Mouse (Mus musculus): ENCODE measurements at regions not wholly inside any gene's neighbourhood (a gene's known extent, or its start where the extent isn't known, plus 50 kb on each side); places are given as distances from the start of the nearest gene placed in this dataset.

DNA sequence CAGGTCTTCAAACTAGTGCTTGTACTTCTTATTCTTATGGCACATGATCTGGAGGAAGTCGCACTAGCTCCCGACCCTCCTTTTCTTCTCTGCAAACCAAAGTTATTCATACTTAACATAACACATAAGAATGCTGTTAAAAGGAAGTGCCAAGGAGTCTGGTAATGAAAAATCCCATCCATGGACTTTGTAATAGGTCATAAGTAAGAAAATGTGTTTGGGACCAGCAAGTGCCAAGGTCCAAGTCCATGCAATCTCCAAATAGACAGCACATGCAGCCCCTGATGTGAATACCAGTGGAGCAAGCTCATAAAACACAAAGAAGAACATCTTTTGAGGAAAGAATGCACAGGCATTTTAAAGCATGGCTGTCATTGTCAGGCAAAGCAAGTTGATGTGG is 481.4 kb downstream of the Nuf2 start:
- no peak for DNase-seq

DNA sequence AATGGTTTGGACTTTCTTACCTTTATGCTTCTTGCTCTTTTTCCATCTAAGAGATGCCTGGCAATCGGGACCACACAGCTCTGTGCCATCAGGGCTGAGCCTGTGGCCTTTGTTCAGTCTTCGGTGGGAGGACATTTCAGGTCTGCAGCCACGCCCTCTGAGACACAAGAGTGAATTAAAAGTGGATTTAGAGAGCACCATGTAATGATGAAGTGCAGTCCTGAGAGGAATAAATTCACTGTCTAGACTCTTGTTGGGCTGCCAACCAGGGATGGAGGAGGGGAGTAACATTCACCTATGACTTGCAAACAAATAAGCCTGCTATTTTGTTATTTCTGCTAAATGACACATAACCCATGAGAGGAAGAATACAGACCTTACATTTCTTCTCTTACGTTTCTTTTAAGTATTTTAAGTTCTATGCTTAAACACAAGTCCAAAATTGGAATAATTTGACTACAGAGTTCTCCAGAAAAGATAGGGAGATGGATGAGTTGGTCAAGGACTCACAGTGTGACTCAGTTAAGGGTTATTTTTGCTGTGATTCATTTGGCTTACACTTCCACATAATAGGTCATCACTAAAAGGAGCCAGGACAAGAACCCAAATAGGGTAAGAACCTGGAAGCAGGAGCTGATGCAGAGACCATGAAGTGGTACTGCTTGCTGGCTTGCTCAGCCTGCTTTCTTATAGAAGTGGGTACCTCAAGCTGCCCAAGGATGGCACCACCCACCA is 484.3 kb downstream of the Nuf2 start:
- DNase-seq, result no peak

- DNase-seq, result no peak
Measured at GRCm38 (mm10) chr1:169033517-169033916, 497.7 kb downstream of the Nuf2 start.

DNA sequence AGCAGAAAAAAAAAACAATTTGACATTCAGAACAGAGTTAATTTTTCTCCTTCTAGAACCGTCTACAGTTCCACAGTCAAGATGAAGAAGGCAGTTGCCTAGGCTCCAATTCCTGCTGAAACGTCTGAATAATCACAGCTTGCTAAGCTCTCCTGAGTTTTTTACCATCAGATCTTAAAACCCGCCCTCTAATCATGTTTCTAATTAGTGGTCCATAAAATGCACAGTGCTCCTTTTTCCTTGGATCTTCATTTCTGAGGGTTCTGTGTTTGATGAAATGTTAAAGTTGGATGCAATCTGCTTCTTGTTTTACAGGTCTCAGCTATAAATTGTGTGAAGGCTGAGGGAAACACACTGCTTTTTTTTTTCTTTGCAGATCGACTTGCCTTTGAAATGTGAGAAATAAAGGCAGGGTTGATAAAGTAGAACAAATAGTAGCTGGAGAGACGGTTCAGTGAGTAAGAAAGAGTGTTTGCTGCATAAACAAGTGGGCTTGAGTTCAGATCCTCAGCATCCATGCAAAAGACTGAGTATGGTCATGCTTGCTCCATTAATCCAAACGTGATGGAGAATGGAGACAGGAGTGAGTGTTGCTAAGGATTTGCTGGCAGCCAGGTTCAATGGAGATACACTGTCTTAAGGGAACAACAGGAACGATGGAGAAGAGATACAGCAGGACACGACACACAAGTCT is 499.3 kb downstream of the Nuf2 start:
- DNase-seq, result peak; percentile 24

DNA sequence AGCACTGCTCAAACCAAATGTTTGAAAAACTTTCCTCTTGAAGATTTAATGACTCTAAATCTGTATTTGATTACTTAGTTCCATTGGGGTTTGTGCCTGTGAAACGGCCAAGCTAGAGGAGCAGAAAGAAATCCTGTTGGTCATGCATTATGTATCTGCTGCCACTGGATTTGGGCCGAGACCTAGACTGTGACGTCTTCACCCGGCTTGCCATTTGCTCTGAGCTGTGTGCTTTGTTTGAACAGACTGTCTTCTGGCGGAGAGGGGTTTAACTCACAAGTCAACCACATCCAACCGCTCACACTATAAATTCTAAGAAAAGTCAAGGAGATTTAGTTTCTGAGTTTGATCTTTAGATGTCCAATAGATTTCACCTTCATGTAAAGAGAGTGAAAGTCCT is 503.6 kb downstream of the Nuf2 start:
- DNase-seq, result peak; percentile 18

DNA sequence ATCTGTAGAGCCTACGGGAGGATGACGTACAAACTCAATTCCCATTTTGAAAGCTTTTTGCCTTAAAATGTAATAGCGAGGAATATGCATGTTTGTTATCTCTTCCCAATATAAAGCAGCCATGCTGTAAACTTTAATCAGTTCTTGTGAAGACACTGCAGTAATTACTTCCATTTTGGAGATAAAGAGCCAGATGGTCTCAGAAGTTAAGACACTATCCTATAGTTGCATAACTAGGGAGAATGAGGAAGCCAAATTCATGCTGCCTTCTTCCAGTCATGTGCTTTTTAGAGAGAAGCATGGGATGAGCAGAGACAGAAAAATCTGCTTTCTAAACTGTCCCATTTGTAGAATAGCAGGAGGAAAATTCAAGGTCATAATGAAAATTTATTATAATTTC is 504.0 kb downstream of the Nuf2 start:
- DNase-seq, result no peak

DNA sequence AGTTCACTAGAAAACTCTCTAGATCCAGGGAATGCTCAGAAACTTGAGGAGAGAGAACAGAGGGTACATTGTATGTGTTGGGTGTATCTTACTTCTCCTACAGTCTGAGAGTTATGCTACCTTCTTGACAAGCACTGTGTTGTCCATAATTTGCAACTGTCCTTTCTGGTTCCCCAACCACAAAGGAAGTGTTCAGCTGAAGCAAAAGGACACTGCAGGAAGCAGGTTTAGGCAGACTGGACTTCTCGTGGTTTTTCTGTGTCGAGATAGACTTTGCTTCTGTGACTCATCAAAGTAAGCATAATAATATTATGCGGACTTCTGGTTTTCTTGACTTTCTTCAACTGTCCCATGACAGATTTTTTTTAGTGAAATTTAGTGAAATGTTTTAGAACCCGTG is 506.7 kb downstream of the Nuf2 start:
- no peak for DNase-seq

DNA sequence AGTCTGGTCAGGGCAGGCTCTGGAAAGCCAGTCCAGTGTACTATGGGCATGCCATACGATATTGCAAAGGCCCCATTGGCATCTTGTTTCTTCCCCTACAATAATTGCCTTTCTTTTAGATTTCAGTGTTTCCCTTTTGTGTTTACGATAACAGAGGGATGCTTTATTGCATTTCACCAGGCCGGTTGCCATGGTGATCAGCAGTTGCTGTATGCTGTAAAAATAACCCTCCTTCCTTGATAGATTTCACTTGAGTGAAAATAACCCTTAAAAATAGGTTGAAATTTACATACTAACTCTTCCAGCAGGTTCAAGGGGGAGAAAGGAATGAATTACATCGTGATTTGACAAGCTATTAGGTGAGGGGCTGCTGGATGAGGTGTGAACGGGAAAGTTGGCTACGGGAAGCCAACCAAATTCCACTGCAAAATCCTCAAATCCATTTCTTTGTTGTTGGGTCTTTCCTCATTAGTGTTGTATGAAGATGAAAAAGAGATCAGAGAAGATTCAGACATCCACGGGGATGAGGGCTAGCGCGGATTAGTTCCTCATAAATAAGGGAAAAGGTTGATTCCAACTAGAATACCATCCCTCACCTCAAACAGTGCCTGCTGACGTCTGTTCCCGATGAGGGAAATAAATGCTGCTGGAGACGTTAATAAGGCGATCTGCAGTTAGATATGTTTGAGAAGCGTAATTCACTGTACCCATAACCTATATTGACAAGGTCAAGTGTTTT is 539.6 kb downstream of the Nuf2 start:
- peak; percentile 18 for DNase-seq

- DNase-seq, result peak; percentile 7
Measured at GRCm38 (mm10) chr1:168975037-168975698, 543.1 kb upstream of the Pbx1 start.

- peak; percentile 57 for DNase-seq
Measured at GRCm38 (mm10) chr1:168969402-168969801, 537.3 kb upstream of the Pbx1 start.

DNA sequence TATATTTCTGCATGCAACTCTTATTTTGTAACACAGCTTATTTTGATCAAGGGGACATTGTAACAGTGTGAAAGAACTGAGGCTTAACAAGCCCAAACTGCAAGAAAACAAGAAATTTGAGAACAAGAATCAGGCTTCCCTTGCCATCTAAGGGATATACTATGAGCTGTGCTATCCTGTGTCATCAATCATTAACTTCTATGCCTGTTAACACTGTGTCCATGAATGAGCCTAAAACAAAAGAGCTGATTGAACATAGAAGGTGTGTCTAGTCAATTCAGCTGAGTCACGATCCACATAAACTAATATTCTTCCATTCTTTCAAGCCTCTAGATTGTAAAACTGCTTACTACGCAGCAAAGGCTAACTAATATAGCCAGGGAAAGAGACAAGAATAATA is 535.3 kb upstream of the Pbx1 start:
- no peak for DNase-seq

- peak; percentile 77 for DNase-seq
Measured at GRCm38 (mm10) chr1:168964467-168964904, 532.4 kb upstream of the Pbx1 start.

DNA sequence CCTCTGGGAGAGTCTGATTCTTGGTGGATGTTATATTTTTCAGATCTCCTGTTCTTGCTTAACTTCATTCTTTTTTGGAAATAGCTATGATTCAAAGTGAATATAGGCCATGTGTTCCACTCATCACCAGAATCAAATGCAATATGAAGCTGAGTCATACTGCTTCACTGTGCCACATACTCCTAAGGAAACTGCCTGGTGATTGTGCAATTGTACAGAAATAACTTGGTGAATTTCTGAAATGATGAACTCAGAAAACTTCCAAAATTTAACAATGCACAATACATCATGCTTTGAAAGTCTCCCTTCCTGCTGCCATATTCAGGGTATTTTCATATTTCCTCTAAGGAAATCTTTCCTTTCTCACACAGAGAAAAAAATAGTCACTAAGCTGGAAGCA is 518.9 kb upstream of the Pbx1 start:
- no peak for DNase-seq

- peak; percentile 34 for DNase-seq
Measured at GRCm38 (mm10) chr1:168924100-168924815, 492.2 kb upstream of the Pbx1 start.

DNA sequence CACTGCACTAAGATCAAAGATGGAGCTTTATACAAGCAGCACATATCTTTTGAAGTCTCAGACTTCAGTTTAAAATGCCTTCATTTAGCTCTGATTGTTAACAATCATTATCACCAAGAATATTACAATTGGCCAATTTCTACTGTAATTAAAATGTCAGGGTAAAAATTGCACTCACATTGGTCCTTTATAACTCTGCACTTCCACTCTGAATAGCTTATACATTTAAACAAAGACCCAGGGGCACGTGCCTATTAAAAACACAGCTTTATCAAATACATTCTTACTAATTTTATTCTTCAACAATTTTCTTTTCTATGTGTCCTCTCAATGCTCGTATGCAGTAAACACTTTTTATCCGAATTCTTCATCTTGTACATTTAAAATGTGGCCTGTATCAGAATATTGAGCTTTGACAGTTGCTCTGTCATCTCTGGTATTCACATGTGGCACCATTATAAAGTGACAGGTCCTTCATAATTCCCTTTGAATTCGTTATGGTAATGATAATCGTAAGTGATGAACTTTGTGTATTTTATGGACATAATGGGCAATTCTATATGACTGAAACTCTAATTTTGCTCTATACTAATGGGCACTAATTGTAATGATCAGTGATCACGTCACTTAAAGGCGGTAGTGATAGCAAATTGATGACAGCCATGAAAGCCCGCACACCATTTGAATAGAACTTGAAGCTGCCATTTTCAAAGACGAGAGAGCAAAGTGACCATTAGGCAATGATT is 486.4 kb upstream of the Pbx1 start:
- DNase-seq, result no peak

- no peak for DNase-seq
Measured at GRCm38 (mm10) chr1:168908684-168909175, 476.7 kb upstream of the Pbx1 start.

DNA sequence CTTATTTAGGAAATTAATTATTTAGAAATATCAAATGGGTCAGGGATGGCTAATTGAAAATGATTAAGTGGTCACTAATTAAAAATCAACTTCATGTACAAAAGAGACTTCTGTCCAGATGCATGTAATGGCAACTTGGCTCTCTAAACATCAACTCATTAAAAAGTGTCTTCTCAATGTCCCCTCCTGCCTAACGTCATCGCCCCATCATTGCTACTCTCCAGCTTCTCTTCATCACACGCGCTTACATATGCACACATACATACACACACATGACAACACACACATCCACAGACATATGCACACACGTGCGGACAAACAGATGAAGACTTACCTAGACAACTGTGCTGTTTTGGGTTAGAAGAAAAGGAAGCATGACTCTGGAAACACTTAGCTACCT is 476.1 kb upstream of the Pbx1 start:
- no peak for DNase-seq

GRCm38 (mm10) chr1:168898483-168898882 is 466.4 kb upstream of the Pbx1 start:
- no peak for DNase-seq

DNA sequence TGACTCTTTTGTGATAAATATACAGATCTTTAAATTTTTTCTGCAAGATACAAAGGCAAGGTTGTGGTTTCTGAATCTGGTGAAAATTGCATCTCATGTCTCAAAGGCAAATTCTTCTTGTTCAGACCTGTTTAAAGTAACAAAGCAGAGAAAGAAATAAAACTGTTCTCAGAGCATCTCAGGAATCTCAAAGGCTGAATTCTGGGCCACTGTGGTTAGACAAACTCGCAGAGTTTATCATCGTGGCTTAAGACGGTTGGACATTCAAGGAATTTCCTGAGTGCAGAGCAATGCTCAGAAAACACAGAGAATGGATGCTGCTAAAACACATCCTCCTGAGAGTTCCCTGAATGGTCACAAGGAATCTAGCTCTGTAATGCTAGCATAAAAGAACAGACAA is 429.5 kb upstream of the Pbx1 start:
- DNase-seq, result no peak

DNA sequence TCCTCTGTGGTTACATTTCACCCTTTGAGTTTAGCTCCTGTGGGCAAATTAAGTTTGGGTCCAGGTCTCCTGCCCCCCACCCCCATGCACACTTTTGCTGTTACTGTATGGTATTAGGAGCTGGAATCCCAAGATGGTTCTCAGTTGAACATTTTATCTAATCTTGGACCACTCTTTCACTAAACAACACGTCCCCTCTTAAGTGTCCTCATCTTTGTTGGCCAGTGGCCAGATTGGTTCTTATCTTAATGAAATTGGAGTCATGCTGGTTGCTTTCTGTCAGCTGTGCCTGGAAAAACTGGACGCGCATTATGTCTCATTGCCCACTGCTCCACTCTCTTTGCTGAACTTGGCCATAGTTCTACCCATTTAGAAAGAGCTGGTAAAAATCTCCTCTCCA is 391.1 kb upstream of the Pbx1 start:
- no peak for DNase-seq

DNA sequence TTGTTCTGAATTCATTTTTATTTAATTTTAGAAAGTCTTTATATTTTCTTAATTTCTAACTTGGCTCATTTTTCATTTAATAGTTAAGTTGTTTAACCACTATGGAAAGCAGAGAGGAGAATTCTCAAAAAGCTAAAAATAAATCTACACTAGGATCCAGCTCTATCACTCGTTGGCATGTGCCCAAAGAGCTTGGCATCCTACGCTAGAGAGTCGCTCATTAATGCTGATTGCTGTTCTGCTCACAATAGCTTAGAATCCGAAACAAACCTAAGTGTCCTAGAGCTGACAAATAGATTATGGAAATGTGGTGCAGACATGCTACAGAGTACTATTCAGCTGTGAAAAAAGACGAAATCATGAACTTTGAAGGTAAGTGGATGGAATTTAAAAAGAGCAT is 386.3 kb upstream of the Pbx1 start:
- no peak for DNase-seq

DNA sequence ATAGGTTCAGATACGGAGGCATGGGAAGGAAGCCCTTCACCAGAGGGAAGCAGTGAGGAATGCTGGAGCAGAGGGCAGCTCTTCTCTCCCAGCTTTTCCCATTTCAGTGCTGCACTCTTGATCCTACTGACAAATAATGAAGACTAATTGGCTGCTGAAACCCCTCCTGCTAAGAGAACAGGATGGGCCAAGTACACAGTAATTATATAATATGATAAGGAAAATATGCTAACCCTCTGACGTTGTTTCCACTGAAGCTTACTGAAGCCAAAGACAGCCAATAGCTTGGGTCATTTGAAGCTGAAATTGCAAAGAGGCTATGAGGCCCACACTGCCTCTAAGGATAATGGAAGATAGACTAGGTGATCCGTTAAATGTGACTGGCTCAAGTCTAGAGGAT is 375.0 kb upstream of the Pbx1 start:
- no peak for DNase-seq

Measured in embryo, embryonic 11 days (tissue).